Comparison of ENCODE assay signal across 14 mouse cellular contexts in genomic region chr2:161552011-161552410, GRCm38 (mm10).
DNase-seq lines count a peak whose midpoint lies in the region; ATAC-seq lines count a peak whose summit lies in the region.
"Had no signal": no experiment of that assay in that cellular context is flagged by ENCODE, and none has a peak within 500 bp of the region (broad histone marks: within the 10 kb centered on the region; RNA-seq: fewer than 3 reads in every experiment).

No protein-coding gene starts in this region.

- DNase-seq in cerebellum, adult 18-20 months, result peak; percentile 61 to 65
- DNase-seq in cerebellum, adult 9-11 months, result peak; percentile 79
- peak; percentile 57 to 65 for DNase-seq in cerebellum, postnatal 36 days
- DNase-seq in spleen, adult 12 weeks (ENCODE audit: low spot score), result no peak
- DNase-seq in testis, postnatal 14 days (ENCODE audit: low spot score), result no peak
- DNase-seq: adrenal gland, adult 8-10 months; adrenal gland, postnatal 36 days; embryo, embryonic 11 days; gastrocnemius, postnatal 36 days; heart, postnatal 36 days had no signal

- ATAC-seq in cerebellum, adult (ENCODE audit: insufficient number of reproducible peaks, low FRiP score, low TSS enrichment), result peak; percentile 63
- ATAC-seq in erythroid progenitor cell, adult 5-6 weeks (replicated peaks; ENCODE audit: low FRiP score, poor library complexity, severe bottlenecking), result no peak
- ATAC-seq: forebrain, embryonic 15.5 days; intestine, embryonic 16.5 days had no signal

Comparison
In these comparisons a context has a peak if more than half of its experiments do, and no peak if none do; other contexts are left out.
1. DNase-seq: peak in cerebellum, adult 18-20 months (2 of 2), cerebellum, adult 9-11 months (single experiment) and cerebellum, postnatal 36 days (2 of 2); none in spleen, adult 12 weeks (single experiment) and testis, postnatal 14 days (single experiment).